Mouse (Mus musculus): ENCODE measurements around the gene Rdh11.

DNA sequence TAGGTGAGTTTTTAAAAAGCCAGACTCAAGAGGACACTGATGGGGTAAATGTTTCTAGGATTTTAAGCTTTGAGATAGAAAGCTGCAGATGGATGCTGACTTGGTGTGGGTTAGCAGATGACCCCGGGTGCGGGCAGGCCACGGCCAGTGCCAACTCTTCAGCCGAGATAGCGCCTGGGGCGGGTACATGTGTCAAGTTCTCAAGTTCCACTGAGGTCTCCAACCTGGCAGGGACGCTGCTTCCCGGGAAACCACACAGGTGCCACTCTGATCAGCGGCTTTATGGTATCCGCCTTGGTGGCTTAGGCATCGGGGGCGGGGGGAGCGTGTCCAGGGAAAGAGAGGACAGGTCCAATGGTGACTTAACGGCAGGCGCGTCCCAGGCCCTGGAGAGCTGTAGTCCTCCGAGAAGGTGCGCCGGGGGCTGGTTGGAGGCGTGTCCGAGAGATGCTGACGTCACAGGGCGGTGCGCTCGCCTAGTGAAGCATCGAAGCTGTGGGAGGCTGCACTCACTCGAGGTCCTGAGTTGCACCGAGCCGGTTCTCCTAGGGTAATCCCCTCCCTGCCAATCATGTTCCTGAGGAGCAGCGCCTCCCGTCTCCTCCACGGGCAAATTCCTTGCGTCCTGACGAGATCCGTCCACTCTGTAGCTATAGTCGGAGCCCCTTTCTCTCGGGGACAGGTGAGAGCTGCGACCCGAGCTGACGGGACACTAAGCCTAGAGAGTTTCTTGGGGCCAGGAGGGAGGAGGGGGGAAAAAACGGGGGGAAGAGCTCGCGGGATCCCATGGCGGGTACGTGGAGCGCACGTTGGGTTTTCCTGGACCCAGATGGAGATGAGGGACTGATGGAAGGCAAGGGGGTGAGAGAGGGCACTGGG, 61.6 kb downstream of the Rdh11 start, which contains the start of gene Arg2:
- TF ChIP-seq CTCF (IDR thresholded peaks at IDR 0.05; ENCODE audit: low read depth) (no peak), EP300 (IDR thresholded peaks at IDR 0.05; ENCODE audit: low read depth) (no peak)

All from liver, postnatal 0 days (tissue).